Mouse (Mus musculus) ES-Bruce4 (cell line): ENCODE measurements at regions not wholly inside any gene's neighbourhood (a gene's known extent, or its start where the extent isn't known, plus 50 kb on each side); places are given as distances from the start of the nearest gene placed in this dataset.

Experiments used
- H3K27ac ChIP-seq: 2 replicates; pipeline ENCODE4 v1.5.1; 2012; ENCODE audit warnings: low read length, inconsistent platforms; ENCODE audit not compliant: insufficient read depth
- H3K27me3 ChIP-seq: 2 replicates; pipeline ENCODE4 v1.6.1; 2012; ENCODE audit warnings: mild to moderate bottlenecking, low read length, inconsistent platforms; ENCODE audit not compliant: control insufficient read depth, poor library complexity, insufficient read depth, severe bottlenecking
- H3K36me3 ChIP-seq: 2 replicates; pipeline ENCODE4 v1.6.1; 2012; ENCODE audit warnings: inconsistent platforms, mild to moderate bottlenecking, low read length, moderate library complexity; ENCODE audit not compliant: control insufficient read depth, poor library complexity, insufficient read depth, severe bottlenecking
- H3K4me1 ChIP-seq: one replicate; pipeline ENCODE4 v1.8.1; 2011; ENCODE audit warnings: low read length; ENCODE audit not compliant: control insufficient read depth, insufficient read depth
- H3K4me3 ChIP-seq: 2 replicates; pipeline ENCODE4 v1.5.1; 2011; ENCODE audit warnings: low read depth, mild to moderate bottlenecking, low read length
- H3K9ac ChIP-seq: 2 replicates; pipeline ENCODE4 v1.6.1; 2012; ENCODE audit warnings: low read depth, mild to moderate bottlenecking, inconsistent platforms; ENCODE audit not compliant: poor library complexity, severe bottlenecking
- H3K9me3 ChIP-seq: replicated peaks from 2 replicates; pipeline ENCODE4 v1.6.1; 2012; ENCODE audit warnings: mild to moderate bottlenecking, low read length, inconsistent platforms; ENCODE audit not compliant: control insufficient read depth, poor library complexity, insufficient read depth, severe bottlenecking
- CTCF ChIP-seq: IDR thresholded peaks from one replicate; pipeline ENCODE4 v1.8.1; 2011; ENCODE audit warnings: low read depth, low read length
- EP300 ChIP-seq: IDR thresholded peaks from 2 replicates; pipeline ENCODE4 v1.6.1; 2011; ENCODE audit warnings: low read depth, low read length; ENCODE audit not compliant: insufficient read depth
- POLR2A ChIP-seq: IDR thresholded peaks from one replicate; pipeline ENCODE4 v1.8.1; 2011; ENCODE audit warnings: low read length; ENCODE audit not compliant: insufficient read depth

DNA sequence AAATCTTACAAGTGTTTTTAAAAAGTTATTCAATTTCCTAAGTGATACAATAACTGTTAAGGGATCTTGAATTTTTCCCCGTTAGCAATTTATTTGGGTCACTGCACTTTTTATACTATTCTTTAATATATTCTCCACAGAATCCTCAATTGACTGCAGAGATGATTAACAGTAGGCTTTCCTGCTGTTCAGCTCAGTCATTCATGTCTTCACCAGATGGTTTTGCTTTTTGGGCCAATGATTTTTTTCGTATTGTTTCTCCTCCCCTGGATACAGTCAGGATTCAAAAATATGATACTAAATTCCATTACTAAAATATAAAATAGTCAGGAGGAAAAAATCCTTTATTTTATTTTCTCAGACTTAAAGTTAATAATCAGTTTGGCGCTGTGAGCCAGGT is 201.9 kb downstream of the 1700017N19Rik start:
- Histone ChIP-seq H3K9me3 (no peaks in the 10 kb centered on the region), H3K9ac (no peak overlapping the region), H3K4me3 (no peak overlapping the region), H3K27ac (no peak overlapping the region), H3K4me1 (no peaks in the 10 kb centered on the region), H3K36me3 (no peaks in the 10 kb centered on the region), H3K27me3 (no peaks in the 10 kb centered on the region)
- TF ChIP-seq CTCF (no peak), EP300 (no peak), POLR2A (no peak)

DNA sequence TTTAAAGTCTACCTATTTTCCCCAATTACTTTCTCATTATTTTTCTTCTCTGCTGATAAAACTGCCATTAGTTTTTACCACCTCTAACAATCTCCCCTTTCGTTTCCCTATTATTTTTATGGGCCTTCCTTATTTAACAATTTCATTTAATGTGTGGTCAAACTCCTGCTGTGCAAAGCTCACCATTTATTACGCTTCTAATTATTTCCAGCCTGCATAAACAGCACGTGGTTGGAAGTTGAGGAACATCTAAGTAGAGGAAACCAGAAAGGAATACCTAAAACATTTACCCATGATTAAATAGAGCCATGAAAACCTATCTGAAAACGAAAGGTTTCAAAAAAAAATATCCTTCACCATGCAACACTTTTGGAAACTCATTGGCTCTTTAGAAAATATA is 202.3 kb downstream of the 1700017N19Rik start:
- no peak for TF ChIP-seq EP300
- TF ChIP-seq CTCF = no peak
- TF ChIP-seq POLR2A = no peak
- H3K9ac ChIP-seq = no peak overlapping the region
- H3K36me3 ChIP-seq = no peaks in the 10 kb centered on the region
- no peaks in the 10 kb centered on the region for H3K9me3 ChIP-seq
- no peaks in the 10 kb centered on the region for H3K4me1 ChIP-seq
- H3K4me3 ChIP-seq = no peak overlapping the region
- H3K27ac ChIP-seq = no peak overlapping the region
- H3K27me3 ChIP-seq = no peaks in the 10 kb centered on the region

DNA sequence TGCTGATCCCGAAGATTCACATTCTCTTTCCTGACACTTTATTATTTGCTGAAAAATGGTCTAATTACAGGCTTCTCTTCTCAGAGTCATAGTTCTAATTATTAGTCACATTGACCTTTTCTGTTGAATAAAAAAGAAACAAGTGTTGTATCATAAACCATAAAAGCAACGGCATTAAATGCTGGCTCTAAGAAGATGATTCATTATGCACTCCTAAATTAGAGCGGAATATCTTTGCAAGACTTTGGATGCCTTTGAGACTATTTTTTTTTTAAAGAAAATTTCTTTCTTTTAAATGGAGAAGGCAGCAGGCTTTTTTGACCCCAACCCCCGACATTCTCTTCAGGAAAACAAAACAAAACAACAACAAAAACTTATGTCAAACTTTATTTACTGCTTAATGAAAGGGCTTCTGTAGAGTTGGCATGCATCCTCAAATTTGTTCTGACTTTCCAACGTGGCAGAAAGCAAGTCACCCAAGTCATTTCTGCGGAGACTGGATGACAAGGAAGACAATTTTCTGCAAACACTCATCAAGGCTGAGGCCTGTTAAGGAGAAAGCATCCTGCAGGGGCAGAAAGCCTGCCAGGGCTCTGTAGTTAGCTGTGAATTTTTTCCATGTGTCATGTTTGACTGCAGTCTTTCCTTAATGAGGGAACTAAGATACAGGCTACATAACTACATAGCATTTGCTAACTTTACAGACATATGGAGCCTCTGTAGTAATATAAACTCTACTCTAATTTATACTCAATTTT is 205.1 kb downstream of the 1700017N19Rik start:
- H3K27ac ChIP-seq = no peak overlapping the region
- H3K9ac ChIP-seq = no peak overlapping the region
- no peaks in the 10 kb centered on the region for H3K27me3 ChIP-seq
- H3K36me3 ChIP-seq = no peaks in the 10 kb centered on the region
- no peaks in the 10 kb centered on the region for H3K9me3 ChIP-seq
- no peak for TF ChIP-seq EP300
- TF ChIP-seq POLR2A = no peak
- H3K4me3 ChIP-seq = no peak overlapping the region
- H3K4me1 ChIP-seq = no peaks in the 10 kb centered on the region

DNA sequence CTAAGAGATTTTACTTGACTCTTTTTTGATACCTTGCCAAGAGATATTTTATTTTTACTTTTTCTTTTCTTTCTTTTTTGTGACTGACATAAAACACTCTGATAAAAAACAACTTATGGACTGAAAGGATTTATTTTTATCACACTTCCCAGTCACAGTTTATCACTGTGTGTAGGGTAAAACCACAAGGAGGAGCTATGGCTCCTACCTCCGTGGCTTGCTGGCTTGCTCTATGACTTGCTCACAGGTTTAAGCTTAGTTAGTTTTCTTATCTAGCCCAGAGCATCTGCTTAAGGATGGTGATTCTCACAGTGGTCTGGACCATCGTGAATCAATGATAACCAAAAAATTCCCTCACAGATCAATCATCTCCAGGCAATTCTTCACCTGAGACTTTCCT is 221.4 kb downstream of the 1700017N19Rik start:
- Histone ChIP-seq H3K4me1 (no peaks in the 10 kb centered on the region), H3K27ac (no peak overlapping the region), H3K36me3 (no peaks in the 10 kb centered on the region), H3K9me3 (no peaks in the 10 kb centered on the region), H3K27me3 (no peaks in the 10 kb centered on the region), H3K4me3 (no peak overlapping the region), H3K9ac (no peak overlapping the region)
- TF ChIP-seq EP300 (no peak), POLR2A (no peak), CTCF (no peak)

DNA sequence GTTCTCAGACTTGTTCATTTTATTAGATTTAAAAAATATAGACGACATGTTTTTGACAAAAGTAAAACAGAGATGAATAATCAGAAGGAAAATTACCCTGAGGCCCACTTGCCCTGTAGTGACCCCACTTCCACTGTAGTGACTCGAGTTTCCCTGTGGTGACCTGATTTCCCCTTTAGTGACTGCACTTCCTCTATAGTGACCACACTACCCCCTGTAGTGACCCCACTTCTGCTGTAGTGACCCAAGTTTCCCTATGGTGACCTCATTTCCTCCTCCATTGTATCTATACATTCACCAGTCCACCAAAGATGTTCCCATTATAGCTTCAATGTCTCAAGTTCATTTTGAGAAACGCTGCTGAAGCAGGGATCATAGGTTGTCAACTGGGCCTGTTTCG is 244.5 kb downstream of the 1700017N19Rik start:
- H3K36me3 ChIP-seq = no peaks in the 10 kb centered on the region
- no peak overlapping the region for H3K27ac ChIP-seq
- TF ChIP-seq EP300 (no peak), POLR2A (no peak), CTCF (no peak)
- no peaks in the 10 kb centered on the region for H3K9me3 ChIP-seq
- no peak overlapping the region for H3K9ac ChIP-seq
- no peaks in the 10 kb centered on the region for H3K4me1 ChIP-seq
- H3K4me3 ChIP-seq = no peak overlapping the region
- H3K27me3 ChIP-seq = no peaks in the 10 kb centered on the region

DNA sequence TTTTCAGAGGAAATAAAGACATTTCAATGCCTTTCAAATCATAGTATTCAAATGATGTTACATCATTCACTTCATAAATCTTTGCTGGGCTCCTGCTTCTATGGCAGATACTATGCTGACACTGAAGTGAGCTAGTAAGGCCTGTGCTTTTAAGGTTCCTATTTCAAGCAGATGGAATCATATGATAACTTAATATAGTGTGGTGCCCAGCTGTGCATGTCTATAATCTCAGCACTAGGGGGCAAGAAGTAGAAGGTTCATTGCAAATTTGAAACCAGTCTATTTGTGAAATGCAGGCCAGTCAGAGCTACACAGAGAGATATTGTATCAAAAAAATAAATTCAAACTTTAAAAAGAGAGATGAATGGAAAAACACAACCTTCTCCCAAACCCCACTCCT is 262.9 kb downstream of the 1700017N19Rik start:
- no peaks in the 10 kb centered on the region for H3K4me1 ChIP-seq
- no peaks in the 10 kb centered on the region for H3K27me3 ChIP-seq

More for the DNA sequence above, 262.9 kb downstream of the 1700017N19Rik start:
- H3K36me3 ChIP-seq = no peaks in the 10 kb centered on the region
- no peak overlapping the region for H3K4me3 ChIP-seq
- H3K9me3 ChIP-seq = no peaks in the 10 kb centered on the region
- no peak for TF ChIP-seq EP300
- TF ChIP-seq POLR2A = no peak
- H3K27ac ChIP-seq = no peak overlapping the region
- H3K9ac ChIP-seq = no peak overlapping the region
